In genomic region chr16:77267679-77268078, GRCm38 (mm10) we compare ENCODE assay signal across 15 mouse cellular contexts.
A peak's percentile ranks its signal among the peaks of the same experiment; 100 is the strongest.
DNase-seq lines count a peak whose midpoint lies in the region; ATAC-seq and TF ChIP-seq lines count a peak whose summit lies in the region.
"Had no signal": no experiment of that assay in that cellular context is flagged by ENCODE, and none has a peak within 500 bp of the region (broad histone marks: within the 10 kb centered on the region; RNA-seq: fewer than 3 reads in every experiment).

No protein-coding gene starts in this region.

- no peak overlapping the region for H3K9ac ChIP-seq in heart, postnatal 0 days (replicated peaks; ENCODE audit: low read depth, low read length)
- no peak overlapping the region for H3K9ac ChIP-seq in midbrain, embryonic 14.5 days (replicated peaks; ENCODE audit: low read length)
- H3K9ac ChIP-seq in midbrain, embryonic 16.5 days (ENCODE audit: low read depth, low read length): no peak overlapping the region
- H3K9ac ChIP-seq: embryonic facial prominence, embryonic 15.5 days; forebrain, embryonic 12.5 days; hindbrain, embryonic 15.5 days; midbrain, embryonic 12.5 days had no signal

- no peaks in the 10 kb centered on the region for H3K36me3 ChIP-seq in heart, postnatal 0 days (replicated peaks; ENCODE audit: control insufficient read depth, insufficient read depth, low read length)
- no peaks in the 10 kb centered on the region for H3K36me3 ChIP-seq in midbrain, embryonic 14.5 days (ENCODE audit: control insufficient read depth, insufficient read depth, low read length)
- H3K36me3 ChIP-seq in midbrain, embryonic 16.5 days (ENCODE audit: control insufficient read depth, insufficient read depth, low read length): no peaks in the 10 kb centered on the region
- H3K36me3 ChIP-seq: embryonic facial prominence, embryonic 15.5 days; forebrain, embryonic 12.5 days; hindbrain, embryonic 15.5 days; midbrain, embryonic 12.5 days had no signal

- TF ChIP-seq CTCF in heart, postnatal 0 days (IDR thresholded peaks at IDR 0.05; ENCODE audit: low read depth): no peak

- no peak for ATAC-seq in heart, postnatal 0 days (ENCODE audit: insufficient read depth, low read depth)
- ATAC-seq in midbrain, embryonic 14.5 days (ENCODE audit: low FRiP score, low TSS enrichment): no peak
- ATAC-seq in midbrain, embryonic 16.5 days: no peak
- ATAC-seq in megakaryocyte progenitor cell, adult 5-6 weeks (replicated peaks; ENCODE audit: poor library complexity): 0 out of 2 replicates have a peak, but pooled peaks have one; percentile 42

- H3K4me3 ChIP-seq in heart, postnatal 0 days (ENCODE audit: low read depth, low read length): no peak overlapping the region
- no peak overlapping the region for H3K4me3 ChIP-seq in midbrain, embryonic 14.5 days (replicated peaks; ENCODE audit: low read depth, low read length)
- H3K4me3 ChIP-seq in midbrain, embryonic 16.5 days (ENCODE audit: low read depth, low read length): no peak overlapping the region
- H3K4me3 ChIP-seq: embryonic facial prominence, embryonic 15.5 days; forebrain, embryonic 12.5 days; hindbrain, embryonic 15.5 days; midbrain, embryonic 12.5 days had no signal

- no peaks in the 10 kb centered on the region for H3K9me3 ChIP-seq in heart, postnatal 0 days (replicated peaks; ENCODE audit: control insufficient read depth, low read length)
- H3K9me3 ChIP-seq in midbrain, embryonic 14.5 days (ENCODE audit: control insufficient read depth, low read length): no peaks in the 10 kb centered on the region
- no peaks in the 10 kb centered on the region for H3K9me3 ChIP-seq in midbrain, embryonic 16.5 days (replicated peaks; ENCODE audit: control insufficient read depth, low read length, poor library complexity, severe bottlenecking)
- H3K9me3 ChIP-seq: embryonic facial prominence, embryonic 15.5 days; forebrain, embryonic 12.5 days; hindbrain, embryonic 15.5 days; midbrain, embryonic 12.5 days had no signal

- H3K27ac ChIP-seq in heart, postnatal 0 days (ENCODE audit: low read depth): no peak overlapping the region
- H3K27ac ChIP-seq in midbrain, embryonic 14.5 days (replicated peaks; ENCODE audit: low read depth, low read length): no peak overlapping the region
- H3K27ac ChIP-seq in midbrain, embryonic 16.5 days (ENCODE audit: low read length): no peak overlapping the region
- H3K27ac ChIP-seq: embryonic facial prominence, embryonic 15.5 days; forebrain, embryonic 12.5 days; hindbrain, embryonic 15.5 days; midbrain, embryonic 12.5 days had no signal

- DNase-seq in heart, postnatal 0 days (ENCODE audit: low spot score): peak; percentile 23
- DNase-seq in heart, adult 18-20 months: no peak
- peak; percentile 41 for DNase-seq in midbrain, embryonic 14.5 days
- peak; percentile 71 for DNase-seq in cerebellum, adult 11-12 months
- DNase-seq in left cerebral cortex, adult 18-20 months (ENCODE audit: low spot score in 2 of 2): no peak
- no peak for DNase-seq in ovary, postnatal 14 days (ENCODE audit: low spot score)
- DNase-seq: kidney, adult 9 months; liver; thymus, postnatal 25 days had no signal

- TF ChIP-seq EP300 in heart, postnatal 0 days (IDR thresholded peaks at IDR 0.05; ENCODE audit: low read depth): no peak

- H3K27me3 ChIP-seq in heart, postnatal 0 days (ENCODE audit: control insufficient read depth, insufficient read depth, low read length): no peaks in the 10 kb centered on the region
- H3K27me3 ChIP-seq in midbrain, embryonic 14.5 days (ENCODE audit: control insufficient read depth, insufficient read depth, low read length): no peaks in the 10 kb centered on the region
- H3K27me3 ChIP-seq in midbrain, embryonic 16.5 days (ENCODE audit: control insufficient read depth, insufficient read depth, low read depth, low read length): no peaks in the 10 kb centered on the region
- H3K27me3 ChIP-seq: embryonic facial prominence, embryonic 15.5 days; forebrain, embryonic 12.5 days; hindbrain, embryonic 15.5 days; midbrain, embryonic 12.5 days had no signal

- H3K4me2 ChIP-seq in heart, postnatal 0 days (ENCODE audit: low read depth, low read length): no peak overlapping the region
- no peak overlapping the region for H3K4me2 ChIP-seq in midbrain, embryonic 14.5 days (ENCODE audit: low read length)
- no peak overlapping the region for H3K4me2 ChIP-seq in midbrain, embryonic 16.5 days (ENCODE audit: low read length)
- H3K4me2 ChIP-seq: embryonic facial prominence, embryonic 15.5 days; forebrain, embryonic 12.5 days; hindbrain, embryonic 15.5 days; midbrain, embryonic 12.5 days had no signal

- H3K4me1 ChIP-seq in heart, postnatal 0 days (ENCODE audit: control insufficient read depth, insufficient read depth): 0 out of 2 replicates have a peak, but pooled peaks cover 5% of the 10 kb centered on the region
- no peaks in the 10 kb centered on the region for H3K4me1 ChIP-seq in midbrain, embryonic 14.5 days (ENCODE audit: control insufficient read depth, insufficient read depth, low read length)
- H3K4me1 ChIP-seq in midbrain, embryonic 16.5 days (ENCODE audit: control insufficient read depth, insufficient read depth, low read length): no peaks in the 10 kb centered on the region
- H3K4me1 ChIP-seq: forebrain, embryonic 12.5 days; hindbrain, embryonic 15.5 days; midbrain, embryonic 12.5 days had no signal

Comparison
In these comparisons a context has a peak if more than half of its experiments do, and no peak if none do; other contexts are left out.
1. DNase-seq: peak in heart, postnatal 0 days (single experiment), midbrain, embryonic 14.5 days (single experiment) and cerebellum, adult 11-12 months (single experiment); none in heart, adult 18-20 months (0 of 2), left cerebral cortex, adult 18-20 months (0 of 2) and ovary, postnatal 14 days (single experiment).